Mouse (Mus musculus): ENCODE results near the gene Hoxa11. TPM values are rescaled to one million over a fixed set of nuclear protein-coding genes. Genes with fewer than 3 reads are reported as not detected.
A peak's percentile ranks its signal among the peaks of the same experiment; 100 is the strongest.

Gene Hoxa11
- total RNA-seq, 2 experiments from 2014 or later: 2.0 to 2.7 TPM

DNA sequence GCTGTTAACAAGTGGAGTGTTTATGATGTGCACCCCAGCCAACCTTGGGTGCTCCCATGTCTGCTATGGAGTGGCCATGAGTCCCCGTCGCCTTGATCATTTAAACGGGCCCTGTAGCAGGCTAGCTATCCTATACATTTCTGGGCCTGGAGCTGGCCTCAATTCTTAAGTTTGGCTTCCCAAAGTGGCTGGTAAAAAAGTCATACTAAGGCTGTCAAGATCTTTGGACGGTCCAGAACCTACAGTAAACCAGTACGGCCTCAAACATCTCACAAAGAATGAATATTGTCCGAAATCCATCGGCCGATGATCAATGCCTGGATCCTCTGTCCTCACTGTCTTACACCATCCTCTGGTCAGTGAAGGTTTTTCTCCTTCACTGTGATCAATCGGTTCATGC, 10.3 kb downstream of the Hoxa11 start:
- intact Hi-C loops (cut with DNase I): no loop called here
- DNase-seq: no peak

DNA sequence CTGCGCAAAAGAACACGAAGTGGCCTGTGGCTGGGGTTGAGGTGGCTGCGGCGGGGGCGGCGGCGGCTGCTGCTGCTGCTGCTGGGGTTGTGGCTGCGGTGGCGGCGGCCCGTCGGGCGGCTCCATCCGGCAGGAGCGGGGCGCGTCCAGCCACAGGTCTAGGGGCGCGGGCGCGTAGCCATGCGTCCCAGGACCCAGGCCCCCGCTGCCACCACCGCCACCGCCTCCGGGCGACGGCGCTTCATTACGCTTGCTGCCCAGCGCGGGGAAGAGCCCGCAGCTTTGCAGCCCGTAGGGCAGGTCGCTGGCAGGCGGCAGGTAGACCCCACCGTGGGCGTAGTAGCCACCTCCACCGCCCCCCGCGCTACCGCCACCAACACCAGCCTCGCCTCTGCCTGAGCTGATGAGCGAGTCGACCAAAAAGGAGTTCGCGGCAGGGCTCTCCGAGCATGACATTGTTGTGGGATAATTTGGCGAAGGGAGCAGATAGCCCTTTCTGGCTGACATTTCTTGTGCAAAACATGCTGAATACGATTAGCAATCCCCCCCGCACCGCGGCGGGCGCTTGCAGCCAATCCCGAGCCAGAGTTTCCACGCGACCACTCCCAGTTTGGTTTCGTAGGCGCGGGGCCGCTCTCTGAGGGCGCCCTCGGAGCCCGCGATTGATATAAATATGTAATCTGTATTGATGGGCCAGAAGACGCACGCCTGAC, 11.0 kb downstream of the Hoxa11 start:
- intact Hi-C loops (cut with DNase I): no loop called here

DNA sequence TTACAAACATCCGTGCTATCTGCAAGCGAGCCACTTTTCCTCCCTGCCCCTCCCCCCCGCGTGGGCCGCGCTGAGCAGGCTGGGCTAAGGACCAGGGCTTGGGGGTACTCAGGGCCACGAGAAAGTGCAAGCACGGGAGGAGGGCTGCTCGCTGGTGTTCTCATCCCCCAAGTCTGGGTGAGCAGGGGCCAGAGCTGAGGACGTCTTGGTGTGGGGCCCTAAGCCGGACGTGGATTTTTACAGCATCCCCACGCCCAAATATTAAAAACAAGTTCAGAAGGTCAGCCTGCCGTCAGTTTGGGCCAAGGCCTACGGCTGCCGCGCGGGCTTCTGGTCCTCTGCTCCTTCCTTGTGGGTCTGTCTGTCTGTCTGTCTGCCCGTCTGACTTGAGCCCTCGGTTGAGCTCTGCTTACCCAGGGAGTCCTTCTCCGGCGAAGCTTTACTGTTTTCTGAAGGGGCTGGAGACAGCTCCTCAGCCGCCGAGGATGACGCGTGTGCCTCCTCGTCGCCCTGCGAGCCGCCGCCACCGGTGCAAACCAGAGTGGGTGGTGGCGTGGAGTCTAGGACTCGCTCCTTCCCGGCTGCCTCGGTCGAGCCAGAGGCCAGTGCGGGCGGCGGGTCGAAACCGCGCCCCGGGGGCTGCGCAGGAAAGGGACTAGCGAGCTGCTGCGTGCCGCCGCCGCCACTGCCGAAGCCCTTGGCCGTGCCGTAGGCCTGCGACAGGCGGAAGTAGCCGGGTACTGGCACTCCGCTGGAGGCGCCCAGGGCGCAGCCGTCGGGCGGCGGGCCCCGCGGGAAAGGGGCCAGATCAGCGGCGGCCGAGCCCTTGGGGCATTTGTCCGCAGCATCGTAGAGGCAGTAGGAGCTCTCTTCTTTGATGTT, 11.8 kb downstream of the Hoxa11 start:
- intact Hi-C loops (cut with DNase I): no loop called here
- DNase-seq: peak; percentile 79

More for the DNA sequence above, 11.0 kb downstream of the Hoxa11 start:
- DNase-seq: peak in 1 of 2 experiments; percentile 58

GRCm38 (mm10) chr6:52232984-52233545, 12.5 kb downstream of the Hoxa11 start:
- intact Hi-C loops (cut with DNase I): loop anchor here (1.0 kb wide), 1 partner anchor 1061 kb away; no protein-coding TSS in a partner anchor

GRCm38 (mm10) chr6:52232568-52232965, 13.0 kb downstream of the Hoxa11 start:
- intact Hi-C loops (cut with DNase I): loop anchor here (1.0 kb wide), 1 partner anchor 1060 kb away; no protein-coding TSS in a partner anchor
- peak in 1 of 2 experiments; percentile 58 for DNase-seq

More at GRCm38 (mm10) chr6:52232984-52233545, 12.5 kb downstream of the Hoxa11 start:
- DNase-seq: peak in 1 of 2 experiments; percentile 58

DNA sequence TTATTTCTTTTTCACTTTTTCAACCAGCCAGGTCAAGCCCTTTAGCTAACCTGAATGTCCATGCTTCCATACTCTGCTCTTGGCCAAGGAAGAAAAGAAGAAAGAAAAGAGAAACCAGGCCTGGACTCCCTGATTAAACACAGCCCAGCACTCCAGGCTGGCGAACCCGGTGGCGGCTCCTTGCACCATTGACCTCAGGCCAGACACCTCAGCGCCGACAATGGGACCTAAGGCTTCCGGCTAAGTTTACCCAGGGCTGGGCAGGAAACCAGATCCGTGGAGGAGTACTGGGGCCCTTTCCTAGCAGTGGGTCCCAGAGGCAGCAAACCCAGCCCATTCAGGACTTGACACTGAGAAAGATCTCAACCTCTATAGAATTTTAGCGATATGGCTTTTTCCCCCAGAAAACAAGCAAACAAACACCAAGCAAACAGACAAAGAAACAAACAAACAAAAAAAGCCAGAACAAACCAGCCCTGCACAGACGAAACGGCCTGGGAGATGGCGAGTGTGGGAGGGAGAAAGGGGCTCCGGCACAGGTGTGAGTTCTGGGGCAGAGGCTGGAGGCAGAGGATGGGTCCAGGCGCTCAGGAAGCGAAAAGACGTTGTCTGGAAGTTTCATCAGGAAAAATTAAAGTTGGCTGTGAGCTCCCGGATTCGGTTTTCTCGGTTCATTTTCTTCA, 13.6 kb downstream of the Hoxa11 start:
- intact Hi-C loops (cut with DNase I): loop anchor here (1.0 kb wide), 1 partner anchor 1060 kb away; no protein-coding TSS in a partner anchor
- DNase-seq: peak; percentile 38 to 53

- intact Hi-C loops (cut with DNase I): no loop called here
- peak; percentile 1 to 54 for DNase-seq
Measured at GRCm38 (mm10) chr6:52230516-52231165, 15.0 kb downstream of the Hoxa11 start, which contains the start of gene Hoxa9. Gene Hoxa9, minus strand, starts transcription at chr6:52231089.

- peak in 1 of 2 experiments; percentile 70 for DNase-seq
- intact Hi-C loops (cut with DNase I): loop anchor here (10.0 kb wide), 1 partner anchor 1425 kb away; no protein-coding TSS in a partner anchor
Measured at GRCm38 (mm10) chr6:52229558-52230416, 15.8 kb downstream of the Hoxa11 start.

- intact Hi-C loops (cut with DNase I): loop anchor here (10.0 kb wide), 1 partner anchor 1424 kb away; no protein-coding TSS in a partner anchor
- DNase-seq: peak in 1 of 2 experiments; percentile 74
Measured at GRCm38 (mm10) chr6:52228475-52229465, 16.8 kb downstream of the Hoxa11 start.

DNA sequence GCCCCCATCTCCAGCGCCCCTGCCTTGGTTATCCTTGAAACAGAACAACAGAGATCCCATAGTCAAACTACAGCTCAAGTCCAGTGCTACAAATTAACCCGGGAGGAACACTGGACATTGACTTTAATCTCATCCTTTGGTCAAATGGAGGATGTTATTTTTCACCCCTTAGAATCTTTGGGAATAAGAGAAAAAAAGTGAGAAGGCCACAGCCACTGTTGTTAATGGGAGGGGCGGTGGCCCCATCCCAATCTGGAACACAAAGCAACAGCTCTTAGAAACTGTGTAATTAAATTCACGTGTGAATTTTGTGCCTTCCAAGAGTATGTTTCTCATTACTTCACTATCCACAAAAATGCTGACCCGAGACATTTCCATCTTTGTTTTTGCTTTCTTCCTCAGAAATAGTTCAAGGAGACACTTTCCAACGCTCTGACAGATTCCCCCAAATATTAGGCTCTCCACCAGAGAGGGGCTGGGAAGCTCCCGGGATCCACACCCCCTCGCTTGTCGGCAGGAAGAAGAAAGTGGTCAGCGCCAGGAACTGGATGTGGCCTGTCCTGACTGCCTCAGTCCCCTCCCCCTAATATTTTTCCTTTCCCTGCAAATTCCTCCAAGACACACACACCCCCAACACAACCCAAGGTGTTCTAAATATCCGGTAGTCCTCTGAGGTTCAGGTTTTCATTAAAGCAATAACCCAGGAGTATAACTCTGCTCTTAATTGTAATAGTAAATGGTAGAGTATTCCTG, 18.0 kb downstream of the Hoxa11 start:
- DNase-seq: no peak
- intact Hi-C loops (cut with DNase I): loop anchor here (1.0 to 10.0 kb wide), 2 partner anchors 1055 to 1423 kb away; no protein-coding TSS in a partner anchor

DNA sequence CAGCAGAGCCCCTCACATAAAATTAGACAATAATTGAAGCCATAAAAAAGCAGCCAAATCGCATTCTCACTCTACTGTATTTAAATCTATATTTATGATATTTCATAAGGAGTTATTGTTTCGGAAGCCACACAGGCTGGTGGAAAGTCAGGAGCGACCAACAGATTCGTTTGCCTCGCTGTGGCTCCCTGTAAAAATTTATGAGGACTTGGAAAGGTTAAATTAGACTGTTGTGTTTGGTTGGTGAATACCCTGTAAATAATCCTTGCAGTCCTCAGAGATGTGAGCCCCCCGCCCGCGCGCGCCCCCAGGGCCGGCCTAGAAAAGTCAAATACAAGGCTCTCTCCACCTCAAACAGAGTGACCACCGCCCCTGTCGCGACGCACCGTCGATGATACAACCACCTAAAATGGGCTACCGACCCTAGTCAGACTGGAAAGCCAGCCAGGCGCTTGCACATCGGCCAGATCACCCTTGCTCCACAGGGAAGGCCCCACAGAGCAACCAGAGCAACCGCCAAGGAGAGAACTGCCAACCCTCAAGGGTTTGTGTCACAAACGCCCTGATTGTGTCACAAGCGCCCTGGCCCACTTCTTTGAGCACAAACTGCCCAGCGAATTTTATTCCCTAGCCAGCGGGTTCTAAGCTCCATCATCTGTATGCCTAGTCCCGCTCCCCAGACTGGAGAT, 18.9 kb downstream of the Hoxa11 start:
- intact Hi-C loops (cut with DNase I): loop anchor here (1.0 to 10.0 kb wide), 2 partner anchors 1054 to 1422 kb away; no protein-coding TSS in a partner anchor
- DNase-seq: peak in 1 of 2 experiments; percentile 55

- intact Hi-C loops (cut with DNase I): loop anchor here (10.0 kb wide), 1 partner anchor 1421 kb away; no protein-coding TSS in a partner anchor
- peak; percentile 78 to 80 for DNase-seq
Measured at GRCm38 (mm10) chr6:52225612-52226568, 19.7 kb downstream of the Hoxa11 start.

- intact Hi-C loops (cut with DNase I): loop anchor here (5.0 to 10.0 kb wide), 3 partner anchors 353 to 1420 kb away; partner anchors contain the start of gene Hnrnpa2b1
- peak; percentile 3 to 32 for DNase-seq
Measured at GRCm38 (mm10) chr6:52224895-52225611, 20.6 kb downstream of the Hoxa11 start.

Measured in gastrocnemius, postnatal 36 days (tissue).